Mouse (Mus musculus): Measurements from ENCODE around the gene Ctdsp2. TPM values are rescaled to one million over a fixed set of nuclear protein-coding genes. Genes with fewer than 3 reads are reported as not detected.

Gene Ctdsp2
- total RNA-seq, 2 experiments from 2014 or later, result 94.0 to 99.2 TPM

GRCm38 (mm10) chr10:126949824-126950223 is 28.7 kb upstream of the Ctdsp2 start:
- peak overlapping the region; percentile 86 for H3K27ac ChIP-seq
- no peak overlapping the region for H3K4me3 ChIP-seq
- intact Hi-C loops (cut with DNase I), result no loop called here
- no peak for DNase-seq
- TF ChIP-seq CTCF (IDR thresholded peaks at IDR 0.05), result no peak

GRCm38 (mm10) chr10:126950572-126950971 is 27.9 kb upstream of the Ctdsp2 start:
- peak overlapping the region; percentile 86 for H3K27ac ChIP-seq
- intact Hi-C loops (cut with DNase I), result no loop called here
- TF ChIP-seq CTCF (IDR thresholded peaks at IDR 0.05), result no peak
- no peak overlapping the region for H3K4me3 ChIP-seq
- peak; percentile 57 for DNase-seq

- peak; percentile 32 for TF ChIP-seq CTCF (IDR thresholded peaks at IDR 0.05)
- no peak overlapping the region for H3K27ac ChIP-seq
- intact Hi-C loops (cut with DNase I), result no loop called here
- no peak overlapping the region for H3K4me3 ChIP-seq
- no peak for DNase-seq
Measured at GRCm38 (mm10) chr10:126952375-126952774, 26.1 kb upstream of the Ctdsp2 start.

GRCm38 (mm10) chr10:126953029-126953471 is 25.5 kb upstream of the Ctdsp2 start:
- DNase-seq, result no peak
- TF ChIP-seq CTCF (IDR thresholded peaks at IDR 0.05), result no peak
- Histone ChIP-seq H3K27ac (no peak overlapping the region), H3K4me3 (no peak overlapping the region)
- intact Hi-C loops (cut with DNase I), result no loop called here

GRCm38 (mm10) chr10:126956692-126957358 is 21.7 kb upstream of the Ctdsp2 start:
- Histone ChIP-seq H3K4me3 (peak overlapping the region; percentile 54), H3K27ac (peak overlapping the region; percentile 79)
- intact Hi-C loops (cut with DNase I), result no loop called here
- DNase-seq, result no peak
- no peak for TF ChIP-seq CTCF (IDR thresholded peaks at IDR 0.05)

GRCm38 (mm10) chr10:126957359-126958107 is 21.0 kb upstream of the Ctdsp2 start:
- no peak for TF ChIP-seq CTCF (IDR thresholded peaks at IDR 0.05)
- Histone ChIP-seq H3K27ac (peak overlapping the region; percentile 79), H3K4me3 (peak overlapping the region; percentile 54)
- DNase-seq, result peak; percentile 69
- intact Hi-C loops (cut with DNase I), result no loop called here

- DNase-seq, result no peak
- no peak overlapping the region for H3K4me3 ChIP-seq
- intact Hi-C loops (cut with DNase I), result no loop called here
- no peak overlapping the region; the same call in 1 of the 2 replicates for H3K27ac ChIP-seq
- no peak for TF ChIP-seq CTCF (IDR thresholded peaks at IDR 0.05)
Measured at GRCm38 (mm10) chr10:126960496-126960895, 18.0 kb upstream of the Ctdsp2 start.

GRCm38 (mm10) chr10:126961757-126962156 is 16.8 kb upstream of the Ctdsp2 start:
- peak; percentile 82 for DNase-seq
- Histone ChIP-seq H3K27ac (peak overlapping the region; percentile 84), H3K4me3 (peak overlapping the region; percentile 54)
- TF ChIP-seq CTCF (IDR thresholded peaks at IDR 0.05), result no peak
- intact Hi-C loops (cut with DNase I), result no loop called here

- peak overlapping the region; percentile 84 for H3K27ac ChIP-seq
- intact Hi-C loops (cut with DNase I), result no loop called here
- TF ChIP-seq CTCF (IDR thresholded peaks at IDR 0.05), result no peak
- DNase-seq, result peak; percentile 83
- peak overlapping the region; percentile 54 for H3K4me3 ChIP-seq
Measured at GRCm38 (mm10) chr10:126962271-126962965, 16.1 kb upstream of the Ctdsp2 start.

GRCm38 (mm10) chr10:126962966-126963330 is 15.6 kb upstream of the Ctdsp2 start:
- no peak for DNase-seq
- H3K27ac ChIP-seq, result peak overlapping the region; percentile 84
- peak overlapping the region; percentile 23; the same call in 1 of the 2 replicates for H3K4me3 ChIP-seq
- TF ChIP-seq CTCF (IDR thresholded peaks at IDR 0.05), result no peak
- intact Hi-C loops (cut with DNase I), result no loop called here

GRCm38 (mm10) chr10:126963821-126964220 is 14.7 kb upstream of the Ctdsp2 start:
- TF ChIP-seq CTCF (IDR thresholded peaks at IDR 0.05), result no peak
- no peak for DNase-seq

GRCm38 (mm10) chr10:126971363-126972050 is 7.0 kb upstream of the Ctdsp2 start:
- DNase-seq, result no peak
- TF ChIP-seq CTCF (IDR thresholded peaks at IDR 0.05), result no peak
- intact Hi-C loops (cut with DNase I), result no loop called here
- Histone ChIP-seq H3K27ac (peak overlapping the region; percentile 90), H3K4me3 (peak overlapping the region; percentile 49)

More at GRCm38 (mm10) chr10:126963821-126964220, 14.7 kb upstream of the Ctdsp2 start:
- intact Hi-C loops (cut with DNase I), result no loop called here
- Histone ChIP-seq H3K4me3 (no peak overlapping the region), H3K27ac (peak overlapping the region; percentile 84)

Measured in gastrocnemius, adult 2 months (tissue).